Mouse (Mus musculus) gastrocnemius, adult 8-10 months (tissue): ENCODE measurements around the gene Slc18b1. TPM values are rescaled to one million over a fixed set of nuclear protein-coding genes. Genes with fewer than 3 reads are reported as not detected.
A peak's percentile ranks its signal among the peaks of the same experiment; 100 is the strongest.
"Not testable (repeated sequence)": the region's sequence is repeated elsewhere in the genome, so short reads cannot be mapped to it uniquely, and the experiment has no call there.

Experiments used
- DNase-seq, 2 experiments: peaks; one replicate each; pipeline ENCODE4 v3.0.0; 2022; ENCODE audit warnings: low spot score in 2 of 2
- total RNA-seq, 4 experiments: library from RNA; stranded (reverse); gene quantifications; 2 replicates each; pipeline ENCODE4 v1.2.4; 2022

Slc18b1 gene
- total RNA-seq, result 1 to 10 TPM; 4.6 to 8.3 (median 6.0) TPM

DNA sequence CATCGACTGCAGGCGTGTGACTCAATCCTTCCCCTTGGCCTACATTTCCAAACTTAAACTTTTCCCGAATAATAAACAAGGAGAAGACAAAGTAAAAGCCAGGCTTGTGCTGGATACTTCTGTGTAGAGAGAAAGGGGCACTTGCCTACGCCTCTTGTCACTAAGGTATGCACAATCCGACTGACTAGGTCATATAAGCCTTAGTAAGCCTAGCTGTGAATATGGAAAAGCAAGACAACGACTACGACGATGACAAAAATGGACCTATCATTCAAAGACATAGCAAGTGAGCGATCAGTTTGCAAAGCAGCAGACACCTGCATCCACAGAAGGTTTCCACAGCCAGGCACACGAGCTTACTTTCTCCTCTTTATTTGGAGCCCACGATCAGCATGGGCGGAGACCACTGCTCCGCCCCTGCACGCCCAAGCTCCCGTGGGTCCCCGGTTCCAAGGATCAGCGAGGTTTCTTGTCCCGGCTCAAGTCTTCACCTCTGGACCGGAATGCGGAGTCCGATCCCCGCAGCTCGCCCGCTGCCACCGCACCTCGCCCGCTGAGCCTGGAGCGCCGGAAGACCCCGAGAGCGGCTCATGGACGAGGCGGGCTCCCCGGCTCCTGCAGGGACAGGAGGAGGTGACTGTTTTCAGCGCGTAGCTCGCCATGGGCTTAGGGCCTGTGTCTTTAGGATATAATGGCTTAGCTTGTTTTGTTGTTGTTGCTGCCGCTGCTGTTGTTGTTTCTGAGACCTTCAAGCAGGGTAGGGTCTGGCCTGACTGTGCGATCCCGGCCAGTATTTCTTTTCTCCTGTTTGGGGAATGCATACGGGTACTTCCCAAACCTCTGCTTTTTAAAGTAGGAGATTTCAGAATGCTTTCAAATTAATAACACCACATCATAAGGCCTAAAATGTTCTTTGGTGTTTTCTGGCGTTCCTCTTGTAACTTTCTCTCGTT, at the start of gene Slc18b1:
Gene Slc18b1, plus strand, starts transcription at position 436 of the 953 bp plus-strand sequence.
- DNase-seq, result peak; percentile 9 to 15

DNA sequence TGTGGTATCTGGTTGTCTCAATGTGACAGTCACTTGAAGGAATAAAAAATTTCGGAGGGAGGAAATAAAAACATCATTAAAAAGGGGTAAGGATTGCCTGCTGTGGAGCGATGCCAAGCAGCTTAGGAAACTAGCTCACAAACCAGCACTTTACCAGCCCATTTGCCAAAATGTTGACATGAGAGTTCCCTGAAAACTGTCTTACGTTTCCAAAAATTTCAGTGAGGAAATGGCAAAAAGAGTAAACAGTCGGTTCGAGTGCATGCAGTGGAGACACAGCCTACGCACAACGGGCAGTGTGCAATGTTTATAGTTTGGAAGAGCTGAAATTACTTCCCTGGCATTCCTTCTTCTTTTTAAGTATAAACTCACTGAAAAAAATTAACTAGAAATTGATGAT, 42.6 kb upstream of the Slc18b1 start:
- no peak for DNase-seq

DNA sequence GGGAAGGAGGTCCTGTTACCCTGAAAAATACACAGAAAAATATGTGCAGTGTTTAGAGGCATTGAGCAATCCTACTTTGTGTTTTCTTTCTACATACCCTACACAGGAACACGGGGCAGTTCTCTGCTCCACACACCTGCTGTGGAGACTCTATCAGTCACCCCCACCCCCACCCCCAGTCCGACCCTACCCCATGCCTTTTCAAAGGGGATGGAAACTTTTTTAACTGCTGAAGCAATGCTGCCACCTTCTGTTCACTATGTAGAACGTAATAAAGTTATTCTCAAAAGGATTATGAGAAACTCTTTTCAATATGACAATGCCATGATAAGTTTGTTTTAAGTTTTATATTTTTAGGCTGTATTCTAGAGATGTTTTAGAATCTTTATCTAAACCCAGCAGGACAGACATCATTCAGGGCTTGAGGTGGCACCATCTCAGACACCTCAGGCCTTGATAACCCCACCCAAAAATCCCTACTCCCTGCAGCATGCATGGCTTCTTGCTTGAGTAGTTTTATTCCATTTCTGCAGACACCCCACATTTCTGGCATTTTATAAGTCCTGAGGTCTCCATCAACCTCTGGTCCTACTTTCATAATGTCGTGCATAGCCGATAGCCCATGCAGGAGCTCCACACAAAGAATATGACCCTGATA, 19.4 kb upstream of the Slc18b1 start:
- no peak for DNase-seq

DNA sequence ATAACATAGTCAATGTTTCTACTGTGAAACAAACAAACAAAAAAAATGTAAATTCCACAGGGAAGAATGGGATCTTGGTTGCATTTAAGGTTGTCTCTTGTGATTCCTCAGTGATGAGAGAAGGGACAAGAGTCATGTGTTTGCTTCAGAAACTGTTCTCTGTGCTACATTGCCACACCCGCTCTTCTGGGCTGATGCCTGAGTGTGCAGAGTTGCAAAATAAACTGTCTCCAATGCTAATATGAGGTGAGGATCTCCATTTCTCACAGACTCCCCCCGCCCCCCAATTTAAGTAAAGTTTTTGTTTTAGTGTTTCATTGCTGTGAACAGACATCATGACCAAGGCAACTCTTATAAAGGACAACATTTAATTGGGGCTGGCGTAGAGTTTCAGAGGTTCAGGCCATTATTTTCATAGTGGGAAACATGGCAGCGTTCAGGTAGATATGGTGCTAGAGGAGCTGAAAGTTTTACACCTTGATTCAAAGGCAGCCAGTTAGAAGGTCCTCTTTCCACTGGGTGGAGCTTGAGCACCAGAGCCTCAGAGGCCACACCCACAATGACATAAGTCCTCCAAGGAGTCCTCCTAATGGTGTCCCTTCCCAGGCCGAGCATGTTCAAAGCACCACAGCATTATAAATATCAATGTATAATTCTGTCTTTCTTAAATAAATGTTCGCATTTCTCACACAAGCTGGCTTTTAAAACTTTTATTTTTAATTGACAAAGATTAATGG, 16.1 kb upstream of the Slc18b1 start:
- DNase-seq, result no peak

DNA sequence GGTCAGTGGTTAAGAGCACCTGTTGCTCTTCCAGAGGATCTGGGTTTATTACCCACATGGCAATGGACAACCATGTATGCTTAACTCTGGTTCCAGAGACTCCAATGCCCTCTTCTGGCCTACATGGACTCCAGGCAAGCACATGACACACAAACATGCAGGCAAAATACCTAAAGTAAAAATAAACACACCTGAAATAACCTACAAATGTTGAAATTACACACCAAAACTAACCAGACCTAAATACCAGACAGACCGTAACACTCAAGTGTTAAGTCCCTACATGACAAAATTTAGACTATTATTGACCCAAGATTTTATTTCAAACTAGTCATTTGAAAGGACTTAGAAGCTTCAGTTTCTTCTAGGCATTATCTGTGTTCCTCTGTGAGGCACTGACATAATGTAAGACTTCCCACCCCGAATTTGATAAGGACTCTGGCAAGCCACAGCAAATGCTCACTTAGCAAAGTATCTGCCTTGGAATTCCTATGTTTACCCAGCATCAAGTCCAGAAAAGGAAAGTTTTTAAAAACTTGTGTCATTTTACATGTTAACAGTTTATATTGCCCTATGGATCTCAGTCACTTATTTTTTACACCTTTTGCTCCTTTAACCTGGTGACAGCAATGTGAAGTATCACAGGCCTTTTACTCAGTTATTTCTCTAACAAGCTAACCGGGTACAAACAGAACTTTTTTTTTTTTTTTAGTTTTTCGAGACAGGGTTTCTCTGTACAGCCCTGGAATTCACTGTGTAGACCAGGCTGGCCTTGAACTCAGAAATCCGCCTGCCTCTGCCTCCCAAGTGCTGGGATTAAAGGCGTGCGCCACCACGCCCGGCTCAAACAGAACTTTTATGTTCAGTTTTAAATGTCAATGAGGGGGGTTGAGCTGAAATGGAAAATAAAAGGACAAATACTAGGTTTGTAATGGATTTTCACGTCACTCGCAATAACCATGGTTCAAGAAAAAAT, 14.7 kb upstream of the Slc18b1 start:
- DNase-seq, result no peak

DNA sequence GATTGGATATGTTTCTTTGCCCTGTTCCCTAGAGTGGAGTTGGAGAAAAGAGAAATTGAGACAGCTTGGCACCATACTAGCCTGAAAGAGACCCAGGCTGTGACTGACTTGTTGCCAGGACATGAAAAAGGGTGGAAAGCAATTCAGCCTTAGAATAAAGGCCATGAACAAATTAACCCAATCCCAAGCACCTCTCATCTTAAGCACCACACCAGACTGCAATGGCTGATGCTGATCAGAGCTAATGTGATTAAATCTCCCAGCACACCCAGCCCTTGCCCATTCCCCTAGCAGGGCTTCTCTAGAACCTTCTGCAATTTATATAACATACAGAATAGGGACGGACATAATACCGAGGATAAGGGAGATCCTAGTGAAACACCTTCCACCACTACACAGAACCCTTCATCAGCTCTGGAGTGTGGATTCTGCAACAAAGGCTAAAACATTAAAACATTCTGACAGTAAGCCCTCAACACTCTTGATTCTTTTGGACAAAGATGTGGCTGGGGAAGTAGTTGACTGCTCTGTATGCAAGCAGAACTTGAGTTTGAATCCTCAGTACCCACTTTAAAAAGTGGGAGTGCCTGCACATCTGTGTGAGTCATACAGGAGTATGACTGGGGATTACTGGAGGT, 13.8 kb upstream of the Slc18b1 start:
- no peak for DNase-seq

DNA sequence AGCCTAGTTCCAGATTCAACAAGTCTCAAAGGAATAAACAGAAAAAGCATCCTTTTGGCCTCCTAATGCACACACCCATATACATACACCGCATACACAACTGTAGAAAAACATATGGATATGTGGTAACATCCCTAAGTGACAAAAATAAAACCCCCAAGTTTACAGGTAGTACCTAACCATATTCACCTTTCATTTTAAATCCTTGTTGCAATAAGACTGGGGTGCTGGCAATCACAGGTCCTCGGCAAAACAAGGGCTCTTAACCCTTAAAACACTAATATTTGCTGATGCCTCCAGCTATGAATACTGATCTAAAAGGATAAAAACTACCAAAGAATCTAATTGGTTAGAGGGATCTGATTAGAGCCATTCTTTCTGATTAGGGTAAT, 13.3 kb upstream of the Slc18b1 start:
- DNase-seq, result no peak

DNA sequence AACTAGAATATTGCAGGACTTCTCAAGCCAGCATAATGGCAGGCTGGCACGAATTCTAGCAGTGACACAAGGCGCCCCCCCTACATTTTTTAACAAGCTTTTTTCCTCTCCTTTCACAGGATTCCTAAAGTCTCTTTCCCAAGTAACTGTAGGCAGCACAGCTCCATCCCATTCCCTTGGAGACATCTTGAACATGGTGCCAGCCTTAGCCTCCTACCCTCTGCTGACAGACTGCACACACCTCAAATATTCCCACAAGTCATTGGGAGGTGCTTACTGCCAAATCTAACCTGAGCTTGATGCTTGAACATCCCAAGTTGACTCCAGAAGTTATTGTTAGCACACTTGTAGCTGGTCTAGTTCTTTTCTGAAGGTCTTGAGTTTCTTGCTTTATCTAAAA, 12.7 kb upstream of the Slc18b1 start:
- no peak for DNase-seq

DNA sequence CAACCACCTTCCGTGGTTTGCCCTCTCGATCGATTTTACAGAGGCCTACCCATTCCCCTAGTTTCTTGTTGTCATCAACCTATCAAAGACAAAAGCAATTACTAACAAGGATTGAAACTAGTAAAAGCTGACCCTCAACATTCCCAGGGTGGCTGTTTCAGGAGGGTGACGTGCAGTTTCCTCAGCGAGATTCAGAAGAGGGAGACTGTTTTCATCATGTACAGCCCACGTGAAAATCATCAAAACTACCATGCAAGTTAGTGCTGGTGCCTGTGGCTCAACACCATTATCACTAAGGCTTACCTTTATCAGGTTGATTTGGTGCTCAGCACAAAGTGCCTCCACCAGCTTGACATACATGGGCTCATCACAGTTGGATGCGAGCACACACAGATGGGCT, 11.2 kb upstream of the Slc18b1 start:
- not testable (repeated sequence) for DNase-seq

DNA sequence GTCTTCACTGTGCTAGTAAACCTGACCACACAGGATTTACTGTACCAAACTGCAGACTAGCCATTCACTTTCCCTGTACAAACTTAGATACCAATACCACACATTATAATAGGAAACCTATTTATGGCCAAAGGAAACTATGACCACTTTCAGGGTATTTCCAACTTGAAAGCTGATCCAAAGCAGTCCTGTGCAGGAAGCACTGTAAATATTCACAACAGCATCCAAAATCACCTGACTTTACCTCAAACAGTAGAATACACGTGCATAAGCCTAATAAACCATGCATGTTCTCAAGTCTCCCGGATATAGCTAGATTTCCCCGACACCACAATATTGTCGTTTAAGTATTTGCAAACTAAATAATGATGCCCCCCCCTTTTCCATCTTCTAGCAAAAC, 10.7 kb upstream of the Slc18b1 start:
- DNase-seq, result no peak

DNA sequence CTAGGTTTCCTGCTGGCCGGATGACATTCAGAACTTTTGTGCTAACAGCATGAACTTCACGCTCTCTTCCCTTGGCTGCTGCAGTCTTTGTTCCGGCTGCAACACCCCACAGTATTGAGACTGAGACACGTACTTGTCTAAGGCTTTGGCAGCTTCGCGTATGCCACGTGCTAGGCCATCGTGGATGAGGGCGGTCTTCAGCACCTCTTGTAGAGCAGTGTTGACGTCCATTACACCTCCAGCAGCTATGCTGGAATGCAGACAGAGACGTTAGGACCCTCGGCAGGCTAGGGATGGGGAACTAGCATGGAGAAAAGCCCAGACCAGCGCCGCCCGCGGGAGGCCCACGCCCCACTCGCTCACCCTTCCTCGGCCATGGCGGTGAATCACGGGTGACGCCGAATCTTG, 10.2 kb upstream of the Slc18b1 start:
- DNase-seq, result peak in 1 of 2 experiments; percentile 4

DNA sequence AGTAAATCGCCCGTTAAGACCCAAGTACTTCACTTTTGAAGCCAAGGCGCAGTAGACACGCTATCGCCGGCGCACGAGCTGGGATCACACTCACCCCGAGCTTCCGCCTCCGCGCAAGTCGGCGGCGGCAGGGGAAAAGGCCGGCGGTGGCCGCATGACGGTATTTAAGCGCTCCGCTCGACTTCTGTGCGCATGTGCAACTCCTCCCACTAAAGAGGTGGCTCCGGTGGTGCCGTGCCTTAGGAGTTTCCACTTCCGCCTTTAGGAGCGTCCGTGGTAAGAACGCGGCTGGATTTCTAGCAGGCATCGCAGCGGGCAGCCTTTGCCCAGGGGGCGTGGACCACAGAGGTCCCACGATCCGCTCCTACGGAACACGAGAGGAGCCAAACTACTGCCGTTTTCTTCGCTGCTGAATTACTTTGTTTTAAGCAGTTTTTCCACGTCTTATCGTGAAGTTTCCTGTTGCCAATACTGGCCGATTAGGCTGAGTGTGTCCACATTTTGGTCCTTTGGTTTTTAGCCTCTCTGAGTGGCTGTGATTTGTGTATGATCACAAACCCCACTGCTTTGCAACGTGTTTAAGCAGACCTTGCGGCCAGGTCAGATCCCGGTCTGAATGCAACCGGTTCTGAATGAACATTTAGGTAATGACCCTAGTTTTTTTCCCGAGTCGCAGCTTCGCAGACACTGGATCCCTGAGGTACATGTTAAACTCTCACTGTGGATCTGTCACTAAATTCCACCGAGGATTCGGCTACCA, 9.5 kb upstream of the Slc18b1 start, which contains the start of gene Rps12:
Gene Rps12, minus strand, starts transcription at position 214 of the 760 bp plus-strand sequence.
- DNase-seq, result peak; percentile 99

DNA sequence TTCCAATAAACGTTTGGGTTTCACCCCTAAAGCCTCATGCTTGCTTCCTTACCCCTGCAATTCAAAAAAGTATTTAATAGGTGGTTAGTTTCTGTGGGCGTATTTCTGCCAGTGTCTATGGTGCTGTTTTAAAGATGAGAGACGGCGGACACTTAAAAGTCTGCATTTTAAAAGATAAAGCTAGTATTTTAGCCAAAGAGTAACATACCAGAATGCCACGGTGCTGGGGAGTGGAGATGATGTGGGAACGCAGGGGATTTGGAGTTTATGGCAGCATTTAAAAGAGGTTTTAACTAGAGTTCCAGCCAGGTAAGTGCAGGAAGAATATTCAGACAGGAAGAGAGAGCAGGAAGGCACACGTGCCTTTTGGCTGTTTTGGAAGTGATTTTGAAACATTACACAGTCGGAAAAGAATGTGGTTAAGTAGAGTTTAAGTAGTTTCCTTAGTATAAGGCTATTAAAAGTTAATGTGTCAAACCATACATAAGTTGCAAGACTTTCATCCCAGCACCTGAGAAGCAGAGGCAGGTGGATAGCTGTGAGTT, 8.7 kb upstream of the Slc18b1 start:
- DNase-seq, result no peak

DNA sequence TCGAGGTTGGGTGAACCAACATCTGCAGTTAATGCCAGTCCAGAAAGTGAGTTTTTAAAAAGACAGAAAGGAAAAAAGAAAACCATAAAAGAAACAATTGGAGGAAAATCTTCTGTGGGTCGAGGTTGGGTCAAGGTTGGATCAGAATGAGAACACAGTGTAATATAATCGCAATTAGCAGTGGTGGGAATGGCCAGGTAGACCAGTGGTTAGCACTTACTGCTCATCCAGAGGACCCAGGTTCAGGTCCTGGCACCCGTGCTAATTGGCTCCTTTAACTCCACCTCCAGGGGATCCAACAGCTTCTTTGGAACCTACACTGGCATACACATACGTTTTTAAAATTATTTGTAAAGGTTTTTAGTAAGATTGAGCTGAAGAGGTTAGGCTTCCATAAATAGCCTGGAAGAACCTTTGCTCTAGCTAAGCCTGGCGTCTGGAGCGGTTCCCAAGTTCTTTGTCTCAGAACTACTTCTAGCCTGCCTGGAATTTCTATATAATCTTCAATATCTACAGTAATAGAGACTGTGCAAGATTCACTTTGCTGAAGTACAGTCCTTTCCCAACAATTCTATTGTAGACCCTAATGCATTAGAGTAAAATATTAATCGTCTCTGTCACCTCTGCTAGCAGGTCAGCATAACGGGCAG, 790 bp upstream of the Slc18b1 start:
- DNase-seq, result no peak

DNA sequence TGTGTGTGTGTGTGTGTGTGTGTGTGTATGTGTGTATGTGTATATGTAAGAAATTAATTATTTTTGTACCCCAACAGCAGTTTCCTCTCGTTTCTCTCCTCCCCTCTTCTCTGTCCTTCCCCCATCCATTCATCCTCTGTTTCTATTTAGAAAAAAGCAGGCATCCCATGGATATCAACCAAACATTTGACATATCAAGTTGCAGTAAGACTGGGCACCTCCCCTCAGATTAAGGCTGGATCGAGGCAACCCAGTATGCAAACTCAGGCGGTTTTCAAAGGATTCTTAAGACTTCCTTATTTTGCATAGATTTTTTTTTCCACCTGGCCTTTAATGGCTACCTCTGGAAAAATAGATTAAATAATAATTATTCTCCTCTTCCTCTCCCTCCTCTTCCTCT, 820 bp downstream of the Slc18b1 start:
- DNase-seq, result no peak

DNA sequence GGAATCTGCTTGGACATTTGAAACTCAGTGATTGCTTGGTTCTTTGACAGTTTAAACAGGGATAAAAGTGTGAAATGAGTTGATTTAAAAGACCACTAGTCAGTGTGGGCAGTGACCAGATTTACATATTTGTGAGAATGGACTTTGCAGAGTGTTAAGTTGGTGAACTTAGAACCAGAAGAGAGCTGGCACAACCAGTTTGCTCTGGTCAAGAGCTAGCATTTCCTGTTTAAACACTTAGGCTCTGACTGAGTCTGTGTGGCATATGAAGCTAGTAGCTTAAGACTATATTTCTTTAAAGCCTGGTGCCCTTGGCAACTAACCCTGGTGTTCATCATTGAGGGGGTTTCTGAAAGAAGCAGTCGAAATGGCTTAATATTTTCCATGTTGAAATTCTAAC, 1.4 kb downstream of the Slc18b1 start:
- no peak for DNase-seq

DNA sequence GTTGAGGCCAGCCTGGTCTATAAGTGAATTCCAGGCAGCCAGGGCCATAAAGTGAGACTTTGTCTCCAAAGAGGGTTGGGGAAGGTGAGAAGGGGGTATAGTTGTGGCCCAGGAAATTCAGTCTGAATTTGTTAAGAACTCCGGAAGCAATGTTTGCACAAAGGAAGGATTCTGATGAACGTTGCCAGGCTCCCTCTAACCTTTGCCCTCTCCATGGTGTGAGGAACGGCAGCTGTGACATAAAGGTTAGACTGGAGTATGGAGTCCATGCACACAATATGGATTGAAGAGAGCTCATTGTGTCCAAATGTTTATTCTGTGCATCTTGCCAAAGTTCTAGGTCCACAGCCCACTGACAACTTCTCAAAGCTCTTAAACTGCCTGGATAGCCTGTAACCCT, 3.1 kb downstream of the Slc18b1 start:
- DNase-seq, result no peak

DNA sequence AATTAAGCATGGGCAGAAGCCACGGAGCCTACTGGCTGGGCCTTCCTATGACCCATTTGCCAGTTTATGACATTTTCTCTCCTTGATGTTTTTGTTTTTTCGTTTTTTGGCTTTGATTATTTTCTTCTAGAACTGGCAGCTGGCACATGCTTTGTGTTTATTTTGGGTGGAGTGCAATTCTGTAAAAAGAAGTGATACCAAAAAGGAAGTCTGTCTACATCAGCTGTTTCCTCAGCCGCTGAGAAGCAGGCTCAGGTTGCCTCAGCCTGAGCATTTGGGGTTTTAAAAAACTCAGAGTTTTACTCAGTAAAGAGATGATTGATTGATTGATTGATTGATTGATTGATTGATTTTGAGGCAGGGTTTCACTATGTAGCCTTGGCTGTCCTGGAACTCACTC, 6.1 kb downstream of the Slc18b1 start:
- DNase-seq, result no peak

DNA sequence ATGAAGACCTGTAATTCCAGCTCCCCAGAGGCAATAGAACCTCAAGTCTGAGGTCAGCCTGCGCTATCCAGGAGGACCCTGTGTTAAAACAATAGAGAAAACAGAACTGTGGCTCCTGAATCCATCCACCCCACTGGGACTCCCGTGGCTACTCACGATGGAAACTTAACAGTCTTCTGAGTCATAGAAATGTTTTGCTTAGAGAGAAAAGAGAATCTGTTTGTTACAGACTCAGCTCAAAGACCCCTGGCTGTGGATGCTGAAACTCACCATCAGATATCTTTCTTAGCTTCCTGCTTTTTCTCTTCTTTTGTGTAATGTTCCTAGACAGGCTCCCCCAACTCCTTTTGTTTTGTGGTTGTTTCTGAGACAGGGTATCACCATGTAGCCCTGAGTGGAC, 7.9 kb downstream of the Slc18b1 start:
- no peak for DNase-seq
